Mouse (Mus musculus): ENCODE results near the gene Adarb1. TPM values are rescaled to one million over a fixed set of nuclear protein-coding genes. Genes with fewer than 3 reads are reported as not detected.
A peak's percentile ranks its signal among the peaks of the same experiment; 100 is the strongest.

Gene Adarb1
- 13.4 and 15.4 TPM in 2 replicates for polyA plus RNA-seq (2014; fragmentation: Nextera tagmentation; extraction: Ambion mirVana)

- H3K9me3 ChIP-seq (ENCODE audit: control insufficient read depth, low read length) = peaks cover 4% of the 10 kb centered on the region; the same call in 1 of the 2 replicates
- no peaks in the 10 kb centered on the region for H3K36me3 ChIP-seq (ENCODE audit: control insufficient read depth, insufficient read depth, low read length)
- peak within 1 kb of the TSS; percentile 53 to 76; a peak in 3 of 4 replicates for H3K27ac ChIP-seq (replicated peaks in 1 of 2; ENCODE audit: control insufficient read depth in 1 of 2, insufficient read depth in 1 of 2, low read depth in 2 of 2, low read length in 2 of 2)
- peaks cover 19 to 23% of the 10 kb centered on the region in 2 experiments for H3K4me1 ChIP-seq (ENCODE audit: control insufficient read depth in 2 of 2, insufficient read depth in 2 of 2, low read length in 2 of 2)
- H3K27me3 ChIP-seq (ENCODE audit: control insufficient read depth, insufficient read depth, low read length) = 0 out of 2 replicates have a peak, but pooled peaks cover 3% of the 10 kb centered on the region
- ATAC-seq (ENCODE audit: insufficient number of reproducible peaks, insufficient read depth, low FRiP score, low read depth) = peak; percentile 88
- peak within 1 kb of the TSS; percentile 79 for H3K4me2 ChIP-seq (ENCODE audit: low read length)
- peak within 1 kb of the TSS; percentile 86 for H3K9ac ChIP-seq (ENCODE audit: low read length)
- under 1% methylated on average over 51 of the region's 57 CpGs for WGBS
- peak within 1 kb of the TSS; percentile 77 to 87 for H3K4me3 ChIP-seq (ENCODE audit: control insufficient read depth in 1 of 2, insufficient read depth in 1 of 2, low read depth in 1 of 2, low read length in 2 of 2)
Measured at GRCm38 (mm10) chr10:77418138-77418537, at the start of gene Adarb1. Gene Adarb1 (minus strand): TSS chr10:77418270.

- no peak for ATAC-seq (ENCODE audit: insufficient number of reproducible peaks, insufficient read depth, low FRiP score, low read depth)
- Histone ChIP-seq H3K9ac (ENCODE audit: low read length) (no peak overlapping the region; the same call in 1 of the 2 replicates), H3K36me3 (ENCODE audit: control insufficient read depth, insufficient read depth, low read length) (no peaks in the 10 kb centered on the region), H3K27me3 (ENCODE audit: control insufficient read depth, insufficient read depth, low read length) (no peaks in the 10 kb centered on the region), H3K4me2 (ENCODE audit: low read length) (peak overlapping the region; percentile 14; the same call in 1 of the 2 replicates), H3K9me3 (ENCODE audit: control insufficient read depth, low read length) (no peaks in the 10 kb centered on the region), H3K4me1 (ENCODE audit: control insufficient read depth in 2 of 2, insufficient read depth in 2 of 2, low read length in 2 of 2) (peaks cover 35 to 57% of the 10 kb centered on the region in 2 experiments), H3K27ac (replicated peaks in 1 of 2; ENCODE audit: control insufficient read depth in 1 of 2, insufficient read depth in 1 of 2, low read depth in 2 of 2, low read length in 2 of 2) (peak overlapping the region in 1 of 2 experiments; percentile 4; a peak in 2 of 4 replicates), H3K4me3 (ENCODE audit: control insufficient read depth in 1 of 2, insufficient read depth in 1 of 2, low read depth in 1 of 2, low read length in 2 of 2) (no peak overlapping the region)
- 46% methylated on average over 6 of the region's 6 CpGs for WGBS
Measured at GRCm38 (mm10) chr10:77467407-77467806, 49.3 kb upstream of the Adarb1 start.

GRCm38 (mm10) chr10:77465902-77466301 is 47.8 kb upstream of the Adarb1 start:
- WGBS = 78% methylated on average over 5 of the region's 5 CpGs
- H3K9me3 ChIP-seq (ENCODE audit: control insufficient read depth, low read length) = no peaks in the 10 kb centered on the region
- H3K27ac ChIP-seq (replicated peaks in 1 of 2; ENCODE audit: control insufficient read depth in 1 of 2, insufficient read depth in 1 of 2, low read depth in 2 of 2, low read length in 2 of 2) = no peak overlapping the region
- H3K36me3 ChIP-seq (ENCODE audit: control insufficient read depth, insufficient read depth, low read length) = no peaks in the 10 kb centered on the region
- no peak overlapping the region for H3K4me3 ChIP-seq (ENCODE audit: control insufficient read depth in 1 of 2, insufficient read depth in 1 of 2, low read depth in 1 of 2, low read length in 2 of 2)
- H3K27me3 ChIP-seq (ENCODE audit: control insufficient read depth, insufficient read depth, low read length) = no peaks in the 10 kb centered on the region
- H3K4me2 ChIP-seq (ENCODE audit: low read length) = no peak overlapping the region
- ATAC-seq (ENCODE audit: insufficient number of reproducible peaks, insufficient read depth, low FRiP score, low read depth) = no peak
- peaks cover 27 to 48% of the 10 kb centered on the region in 2 experiments for H3K4me1 ChIP-seq (ENCODE audit: control insufficient read depth in 2 of 2, insufficient read depth in 2 of 2, low read length in 2 of 2)
- no peak overlapping the region for H3K9ac ChIP-seq (ENCODE audit: low read length)

- WGBS = 23% methylated on average over 10 of the region's 10 CpGs
- Histone ChIP-seq H3K27me3 (ENCODE audit: control insufficient read depth, insufficient read depth, low read length) (no peaks in the 10 kb centered on the region), H3K36me3 (ENCODE audit: control insufficient read depth, insufficient read depth, low read length) (no peaks in the 10 kb centered on the region), H3K4me2 (ENCODE audit: low read length) (peak overlapping the region; percentile 14; the same call in 1 of the 2 replicates), H3K9ac (ENCODE audit: low read length) (no peak overlapping the region; the same call in 1 of the 2 replicates), H3K4me1 (ENCODE audit: control insufficient read depth in 2 of 2, insufficient read depth in 2 of 2, low read length in 2 of 2) (peaks cover 33 to 54% of the 10 kb centered on the region in 2 experiments), H3K4me3 (ENCODE audit: control insufficient read depth in 1 of 2, insufficient read depth in 1 of 2, low read depth in 1 of 2, low read length in 2 of 2) (no peak overlapping the region), H3K9me3 (ENCODE audit: control insufficient read depth, low read length) (no peaks in the 10 kb centered on the region), H3K27ac (replicated peaks in 1 of 2; ENCODE audit: control insufficient read depth in 1 of 2, insufficient read depth in 1 of 2, low read depth in 2 of 2, low read length in 2 of 2) (peak overlapping the region; percentile 84 to 90)
- peak; percentile 86 for ATAC-seq (ENCODE audit: insufficient number of reproducible peaks, insufficient read depth, low FRiP score, low read depth)
Measured at GRCm38 (mm10) chr10:77464181-77464936, 46.3 kb upstream of the Adarb1 start.

- WGBS = 90% methylated on average over 8 of the region's 8 CpGs
- Histone ChIP-seq H3K4me2 (ENCODE audit: low read length) (no peak overlapping the region), H3K9me3 (ENCODE audit: control insufficient read depth, low read length) (no peaks in the 10 kb centered on the region), H3K4me1 (ENCODE audit: control insufficient read depth in 2 of 2, insufficient read depth in 2 of 2, low read length in 2 of 2) (peaks cover 36 to 42% of the 10 kb centered on the region in 2 experiments), H3K27me3 (ENCODE audit: control insufficient read depth, insufficient read depth, low read length) (no peaks in the 10 kb centered on the region), H3K36me3 (ENCODE audit: control insufficient read depth, insufficient read depth, low read length) (no peaks in the 10 kb centered on the region), H3K27ac (replicated peaks in 1 of 2; ENCODE audit: control insufficient read depth in 1 of 2, insufficient read depth in 1 of 2, low read depth in 2 of 2, low read length in 2 of 2) (no peak overlapping the region), H3K9ac (ENCODE audit: low read length) (no peak overlapping the region), H3K4me3 (ENCODE audit: control insufficient read depth in 1 of 2, insufficient read depth in 1 of 2, low read depth in 1 of 2, low read length in 2 of 2) (no peak overlapping the region)
- ATAC-seq (ENCODE audit: insufficient number of reproducible peaks, insufficient read depth, low FRiP score, low read depth) = no peak
Measured at GRCm38 (mm10) chr10:77461161-77461560, 43.1 kb upstream of the Adarb1 start.

- Histone ChIP-seq H3K4me3 (ENCODE audit: control insufficient read depth in 1 of 2, insufficient read depth in 1 of 2, low read depth in 1 of 2, low read length in 2 of 2) (no peak overlapping the region), H3K27ac (replicated peaks in 1 of 2; ENCODE audit: control insufficient read depth in 1 of 2, insufficient read depth in 1 of 2, low read depth in 2 of 2, low read length in 2 of 2) (no peak overlapping the region), H3K4me2 (ENCODE audit: low read length) (no peak overlapping the region), H3K9me3 (ENCODE audit: control insufficient read depth, low read length) (no peaks in the 10 kb centered on the region), H3K4me1 (ENCODE audit: control insufficient read depth in 2 of 2, insufficient read depth in 2 of 2, low read length in 2 of 2) (peaks cover 31 to 33% of the 10 kb centered on the region in 2 experiments), H3K36me3 (ENCODE audit: control insufficient read depth, insufficient read depth, low read length) (no peaks in the 10 kb centered on the region), H3K9ac (ENCODE audit: low read length) (no peak overlapping the region), H3K27me3 (ENCODE audit: control insufficient read depth, insufficient read depth, low read length) (no peaks in the 10 kb centered on the region)
- WGBS = 82% methylated on average over 3 of the region's 3 CpGs
- ATAC-seq (ENCODE audit: insufficient number of reproducible peaks, insufficient read depth, low FRiP score, low read depth) = no peak
Measured at GRCm38 (mm10) chr10:77457701-77458100, 39.6 kb upstream of the Adarb1 start.

- peak overlapping the region; percentile 68 for H3K9ac ChIP-seq (ENCODE audit: low read length)
- no peak overlapping the region for H3K4me3 ChIP-seq (ENCODE audit: control insufficient read depth in 1 of 2, insufficient read depth in 1 of 2, low read depth in 1 of 2, low read length in 2 of 2)
Measured at GRCm38 (mm10) chr10:77456507-77456906, 38.4 kb upstream of the Adarb1 start.

More at GRCm38 (mm10) chr10:77456507-77456906, 38.4 kb upstream of the Adarb1 start:
- peak overlapping the region; percentile 94 to 95 for H3K27ac ChIP-seq (replicated peaks in 1 of 2; ENCODE audit: control insufficient read depth in 1 of 2, insufficient read depth in 1 of 2, low read depth in 2 of 2, low read length in 2 of 2)
- peak overlapping the region; percentile 26; the same call in 1 of the 2 replicates for H3K4me2 ChIP-seq (ENCODE audit: low read length)
- H3K27me3 ChIP-seq (ENCODE audit: control insufficient read depth, insufficient read depth, low read length) = no peaks in the 10 kb centered on the region
- no peaks in the 10 kb centered on the region for H3K36me3 ChIP-seq (ENCODE audit: control insufficient read depth, insufficient read depth, low read length)
- peaks cover 31 to 33% of the 10 kb centered on the region in 2 experiments for H3K4me1 ChIP-seq (ENCODE audit: control insufficient read depth in 2 of 2, insufficient read depth in 2 of 2, low read length in 2 of 2)
- 18% methylated on average over 7 of the region's 7 CpGs for WGBS
- ATAC-seq (ENCODE audit: insufficient number of reproducible peaks, insufficient read depth, low FRiP score, low read depth) = peak; percentile 57
- H3K9me3 ChIP-seq (ENCODE audit: control insufficient read depth, low read length) = no peaks in the 10 kb centered on the region
